Mouse (Mus musculus) adrenal gland, postnatal 25 days (tissue): ENCODE measurements around the gene Psmd12. TPM values are rescaled to one million over a fixed set of nuclear protein-coding genes. Genes with fewer than 3 reads are reported as not detected.
A peak's percentile ranks its signal among the peaks of the same experiment; 100 is the strongest.

Experiments used
- DNase-seq: peaks from one replicate; pipeline ENCODE4 v3.0.0; 2021; ENCODE audit warnings: mixed read lengths
- long read RNA-seq: library from polyadenylated mRNA; stranded (forward); transcript quantifications from one replicate; pipeline ENCODE4 v2.0.0, GENCODE M21; 2021
- total RNA-seq: library from RNA; stranded (reverse); gene quantifications from 2 replicates; pipeline ENCODE4 v1.2.3, GENCODE M21; 2021

Psmd12 gene
- 98.8 and 106 TPM in 2 replicates for total RNA-seq
- long read RNA-seq, transcript Psmd12-201 (11 exons, 1,904 nt) = major isoform, 219 of 232 reads
- long read RNA-seq, partial matches to known transcripts = 8 of 232 reads
- long read RNA-seq, other reads (novel, unspliced or antisense) = 5 of 232 reads

DNA sequence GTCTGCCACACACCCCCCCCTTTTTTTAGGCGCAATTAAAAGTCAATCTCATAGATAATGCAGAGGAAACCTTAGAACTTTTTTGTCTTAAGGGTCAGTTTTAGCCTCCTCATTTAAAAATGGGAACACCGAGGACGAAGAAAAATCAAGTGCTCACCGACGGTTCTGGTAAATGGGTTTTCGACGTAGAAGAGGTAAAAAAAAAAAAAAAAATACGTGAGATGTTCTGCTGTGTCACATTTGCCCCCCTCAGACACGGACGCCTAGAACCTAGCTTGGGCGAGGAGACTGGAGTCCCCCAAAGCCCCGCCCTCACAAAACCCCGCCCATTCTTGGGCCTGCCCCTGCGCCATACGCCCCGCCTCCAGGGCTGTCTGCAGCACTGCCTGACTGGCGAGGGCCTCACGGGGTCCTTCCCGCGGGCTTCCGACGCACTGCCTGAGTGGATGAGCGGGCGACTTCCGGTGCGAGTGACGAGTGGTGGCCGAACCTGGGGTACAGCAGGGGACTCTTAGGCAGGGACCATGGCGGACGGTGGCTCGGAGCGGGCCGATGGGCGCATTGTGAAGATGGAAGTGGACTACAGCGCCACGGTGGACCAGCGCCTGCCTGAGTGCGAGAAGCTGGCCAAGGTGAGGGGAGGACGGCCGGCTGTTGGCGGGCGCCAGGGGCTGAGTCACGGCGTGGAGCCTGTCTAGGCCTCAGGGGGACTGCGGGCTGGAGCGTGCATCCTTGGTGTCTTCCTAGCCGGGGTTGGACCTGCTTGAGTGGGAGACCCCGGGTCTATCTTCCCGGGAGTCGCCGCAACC is at the start of gene Psmd12:
Gene Psmd12 (plus strand): TSS at position 432 of the 809 bp plus-strand sequence.
- DNase-seq = peak; percentile 98

DNA sequence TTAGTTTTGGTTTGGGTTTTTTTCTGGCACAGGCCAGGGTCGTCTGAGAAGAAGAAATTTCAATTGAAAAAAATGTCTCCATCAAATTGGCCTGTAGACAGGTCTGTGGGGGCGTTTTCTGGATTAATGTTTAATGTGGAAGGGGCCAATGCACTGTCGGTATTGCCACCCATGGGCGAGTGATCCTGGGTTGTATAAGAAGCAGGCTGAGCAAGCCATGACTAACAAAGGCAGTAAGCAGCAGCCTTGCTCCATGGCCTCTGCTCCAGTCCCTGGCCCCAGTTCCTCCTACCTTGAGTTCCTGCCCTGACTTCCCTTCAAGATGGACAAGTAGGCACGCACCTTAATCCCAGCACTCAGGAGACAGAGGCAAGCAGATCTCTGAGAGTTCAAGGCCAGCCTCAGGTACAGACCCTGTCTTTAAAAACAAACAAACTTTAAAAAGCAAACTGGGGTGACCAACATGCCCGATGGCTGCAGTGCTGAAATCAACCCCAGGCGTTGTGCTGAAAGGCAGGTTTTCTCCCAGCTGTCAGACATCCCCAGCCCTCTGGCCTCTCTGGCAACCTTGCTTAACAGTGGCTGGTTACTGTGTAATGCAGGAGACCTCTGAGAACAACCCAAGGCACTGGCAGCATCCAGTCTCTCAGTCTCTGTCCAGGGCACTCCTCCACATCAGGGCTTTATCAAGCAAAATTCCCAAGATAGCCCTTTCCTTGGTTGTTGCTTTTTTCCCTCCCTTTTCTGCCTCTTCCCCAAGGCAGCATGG is 47.9 kb upstream of the Psmd12 start:
- DNase-seq = no peak

DNA sequence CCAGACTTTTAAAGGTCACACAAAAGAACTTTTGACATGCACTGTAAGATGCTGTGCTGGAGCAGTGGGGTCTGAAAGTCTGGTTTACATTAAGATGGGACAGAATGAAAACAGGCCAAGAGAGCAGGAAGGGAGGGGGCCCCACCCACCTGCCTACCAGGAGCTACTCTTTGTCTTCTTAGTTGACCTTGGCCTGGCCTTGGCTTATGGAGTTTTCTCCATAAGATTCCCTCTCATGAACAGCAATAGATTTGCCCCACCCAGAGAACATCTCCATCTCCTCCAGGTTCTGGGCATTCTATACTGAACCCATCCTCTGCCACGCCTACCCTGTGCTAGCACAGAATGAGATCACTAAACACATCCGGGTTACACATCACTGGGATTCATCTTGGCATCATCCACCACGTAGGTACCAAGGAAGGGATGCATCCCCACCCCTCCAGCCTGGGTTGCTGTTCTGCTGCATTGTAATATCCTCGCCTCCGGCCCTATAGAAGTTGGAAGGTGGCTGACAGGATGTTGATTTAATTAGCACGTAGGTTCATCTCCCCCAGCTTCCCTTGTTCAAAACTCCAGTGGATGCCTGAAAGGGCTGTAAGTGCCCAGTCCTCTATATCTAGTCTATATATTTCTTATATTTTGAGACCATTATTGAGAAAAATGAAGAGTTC is 43.4 kb upstream of the Psmd12 start:
- no peak for DNase-seq

DNA sequence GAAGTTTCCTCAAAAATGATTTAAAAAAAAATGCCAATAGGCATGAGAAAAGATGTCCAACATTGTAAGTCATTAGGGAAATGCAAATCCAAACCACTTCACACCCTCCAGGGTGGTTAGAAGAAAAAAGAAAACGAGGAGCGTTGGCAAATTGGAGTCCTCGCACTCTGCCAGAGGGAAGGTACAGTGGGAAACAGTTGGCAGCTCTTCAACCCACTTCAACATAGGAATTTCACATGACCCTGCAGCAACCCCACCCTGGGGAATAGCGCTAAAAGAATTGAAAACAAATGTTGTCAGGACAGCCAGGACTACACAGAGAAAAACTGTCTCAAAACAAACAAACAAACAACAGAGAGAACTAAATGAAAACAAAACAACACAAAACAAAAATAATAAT is 41.6 kb upstream of the Psmd12 start:
- no peak for DNase-seq

DNA sequence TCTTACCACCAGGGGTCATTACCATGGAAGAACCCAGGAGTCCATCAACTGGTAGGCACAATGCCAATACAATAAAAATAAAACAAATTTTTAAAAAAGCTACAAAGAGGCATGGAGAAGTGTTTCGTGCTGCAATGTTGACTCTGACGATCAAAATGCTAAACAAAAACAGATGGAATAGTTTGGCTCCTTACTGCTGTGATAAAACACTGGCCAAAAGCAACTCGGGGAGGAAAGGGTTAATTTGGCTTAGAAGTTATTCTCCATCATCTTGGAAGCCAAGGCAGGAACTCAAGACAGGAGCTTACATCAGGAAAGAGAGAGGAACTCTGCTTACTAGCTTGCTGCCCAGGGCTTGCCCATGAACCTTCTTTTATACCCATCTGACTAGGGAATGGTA is 41.1 kb upstream of the Psmd12 start:
- no peak for DNase-seq

DNA sequence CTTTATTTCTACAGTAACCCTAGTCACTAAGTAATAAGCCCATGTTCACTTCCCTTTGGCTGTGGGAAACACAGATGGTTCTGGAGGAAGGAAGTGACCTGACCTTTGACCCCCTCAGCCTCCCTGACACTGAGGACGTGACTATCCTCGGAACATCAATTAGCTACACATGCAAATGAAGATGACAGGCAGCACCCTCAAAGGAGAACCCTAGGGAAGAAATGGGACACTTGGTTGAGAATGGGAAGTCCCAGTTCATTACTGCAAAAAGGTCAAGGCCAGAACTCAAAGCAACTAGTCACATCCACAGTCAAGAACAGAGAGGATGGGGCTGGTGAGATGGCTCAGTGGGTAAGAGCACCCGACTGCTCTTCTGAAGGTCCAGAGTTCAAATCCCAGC is 38.2 kb upstream of the Psmd12 start:
- DNase-seq = no peak

DNA sequence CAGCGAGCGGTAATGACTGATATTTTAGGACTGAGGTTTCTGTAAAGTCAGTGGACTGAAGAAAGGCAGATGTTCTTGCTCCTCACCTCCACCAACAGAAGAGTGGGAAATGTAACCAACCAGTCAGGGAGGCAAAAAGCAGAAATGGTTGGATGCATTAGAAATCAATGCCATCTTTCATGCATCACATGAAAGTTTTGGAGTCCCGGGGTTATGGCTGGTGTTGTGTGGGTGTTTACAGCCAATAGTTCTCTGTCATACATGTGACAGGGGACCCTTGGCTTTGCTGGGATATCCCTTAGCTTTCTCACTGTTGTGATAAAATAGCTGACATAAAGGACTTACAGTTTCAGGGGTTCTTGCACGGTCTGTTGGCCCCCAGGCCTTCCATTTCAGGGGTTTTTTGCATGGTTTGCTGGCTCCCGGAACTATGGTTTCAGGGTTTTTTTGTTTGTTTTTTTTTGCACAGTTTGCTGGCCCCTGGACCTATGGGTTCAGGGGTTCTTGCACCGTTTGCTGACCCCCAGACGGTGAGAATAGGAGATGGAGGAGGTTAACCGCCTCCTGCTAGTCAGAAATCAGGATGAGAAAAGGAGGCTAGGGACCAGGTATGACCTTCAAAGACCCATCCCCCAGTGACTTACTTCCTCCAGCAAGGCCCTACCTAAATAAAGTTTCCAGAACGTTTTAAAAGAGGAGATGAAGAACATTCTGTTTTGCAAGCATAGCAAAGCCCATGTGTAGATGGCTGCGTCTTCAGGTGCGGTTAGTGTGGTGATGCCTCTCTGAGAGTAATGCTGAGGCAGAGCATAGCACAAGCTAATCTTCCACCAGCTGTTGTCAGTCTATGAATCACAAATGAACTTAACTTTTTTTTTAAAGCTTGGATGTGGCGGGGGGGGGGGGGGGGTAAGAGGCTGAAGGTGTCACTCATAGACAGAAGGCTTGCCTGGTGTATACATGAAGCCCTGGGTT is 35.9 kb upstream of the Psmd12 start:
- DNase-seq = no peak

DNA sequence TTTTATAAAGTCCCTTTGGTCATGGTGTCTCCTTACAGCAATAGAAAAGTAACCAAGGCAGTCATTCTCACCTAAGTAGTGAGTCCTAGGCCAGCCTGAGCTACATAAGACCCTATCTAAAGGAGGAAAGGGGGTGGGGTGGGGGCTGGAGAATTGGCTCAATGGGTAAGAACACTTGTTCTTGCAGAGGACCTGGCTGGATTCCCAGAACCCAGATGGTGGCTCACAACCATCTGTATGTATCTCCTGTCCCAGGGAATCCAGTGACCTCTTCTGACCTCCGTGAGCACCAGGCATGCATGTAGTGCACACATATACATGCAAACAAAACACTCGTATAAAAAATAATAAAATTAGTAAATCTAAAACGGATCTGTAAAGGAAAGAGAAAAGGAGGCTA is 33.6 kb upstream of the Psmd12 start:
- no peak for DNase-seq

DNA sequence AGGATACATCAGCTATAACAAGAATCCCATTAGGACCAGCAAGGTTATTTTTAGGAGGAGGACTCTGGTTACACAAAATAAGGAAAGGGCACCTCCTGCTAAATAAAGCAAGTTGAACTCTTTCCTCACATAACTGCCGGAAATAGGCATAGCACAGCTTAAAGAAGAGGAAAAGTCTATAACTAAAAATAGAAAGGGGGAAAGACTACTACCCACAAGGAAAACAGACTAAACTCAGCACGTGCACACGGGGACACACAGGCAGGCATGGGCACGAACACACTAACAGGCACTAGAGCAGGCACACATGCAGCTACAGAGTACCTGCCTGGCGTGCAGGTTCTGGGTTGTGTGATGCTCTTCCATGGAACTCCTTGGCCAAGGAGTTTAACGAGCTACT is 32.6 kb upstream of the Psmd12 start:
- DNase-seq = no peak

DNA sequence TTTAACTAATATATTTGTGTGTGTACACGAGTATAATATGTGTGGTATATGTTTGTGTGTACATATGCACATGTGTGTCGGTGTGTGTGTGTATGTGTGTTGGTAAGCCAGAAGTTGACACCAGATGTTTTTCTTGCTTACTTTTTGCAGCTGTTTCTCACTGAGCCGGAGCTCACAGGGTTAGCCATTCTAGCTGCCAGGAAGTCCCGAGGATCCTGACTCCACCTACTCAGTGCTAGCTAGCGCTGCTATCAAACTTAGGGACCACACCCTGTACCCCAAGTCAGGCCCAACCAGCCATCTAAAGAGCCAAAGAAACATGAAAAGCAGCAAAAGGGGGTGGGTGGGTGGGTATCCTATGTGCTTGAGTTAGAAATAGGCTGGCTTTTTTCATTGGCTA is 31.9 kb upstream of the Psmd12 start:
- DNase-seq = no peak

DNA sequence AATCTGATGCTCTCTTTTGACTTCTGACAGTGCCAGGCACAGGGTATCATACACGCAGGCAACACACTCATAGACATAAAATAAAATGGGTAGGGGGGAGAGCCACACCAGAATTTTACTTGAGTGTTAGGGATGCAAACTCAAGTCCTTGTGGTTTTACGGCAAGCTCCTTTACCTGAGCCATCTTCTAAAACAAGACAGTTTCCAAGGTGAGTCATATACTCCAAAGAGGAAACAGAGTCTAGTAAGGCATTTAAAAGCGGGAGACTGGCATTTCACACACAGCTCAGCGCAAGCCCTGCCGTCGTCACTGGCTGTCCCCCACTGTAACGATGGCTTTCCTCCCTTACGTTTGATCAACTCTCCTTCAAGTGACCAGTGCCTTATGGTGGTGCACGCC is 31.4 kb upstream of the Psmd12 start:
- DNase-seq = no peak

DNA sequence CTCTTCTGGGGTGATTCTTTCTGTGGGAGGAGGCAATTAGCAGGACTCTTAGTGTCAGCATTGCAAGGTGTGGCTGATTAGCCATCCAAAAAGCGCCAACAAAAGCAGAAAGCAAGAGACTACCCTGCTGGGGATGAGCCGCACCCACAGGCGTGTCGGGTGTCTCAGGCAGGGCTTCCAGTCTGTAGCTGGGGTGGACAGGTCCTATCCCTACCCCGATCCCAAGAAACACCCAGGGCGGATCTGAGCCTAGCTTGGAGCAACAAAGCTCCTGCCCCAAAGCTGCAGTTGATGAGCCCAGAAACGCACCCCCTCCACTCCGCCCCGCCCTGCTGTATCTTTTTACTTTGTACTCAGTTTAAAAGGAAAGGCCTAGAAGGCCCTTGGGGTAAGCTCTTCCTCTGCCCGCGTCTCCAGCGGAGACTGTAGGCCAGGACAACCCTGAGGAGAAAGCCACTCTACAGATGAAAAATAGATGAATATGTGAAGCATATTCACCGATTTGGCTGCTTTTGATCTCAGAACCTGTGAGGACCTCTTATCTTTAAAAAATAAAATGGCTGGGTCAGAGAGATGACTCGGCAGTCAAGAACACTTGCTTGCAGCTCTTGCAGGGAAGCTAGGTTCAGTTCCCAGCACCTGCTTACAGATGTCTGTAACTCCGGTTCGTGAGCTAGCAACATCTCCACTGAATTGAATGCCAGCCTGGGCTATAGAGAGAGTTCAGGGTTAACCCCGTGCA is 29.9 kb upstream of the Psmd12 start:
- DNase-seq = no peak

DNA sequence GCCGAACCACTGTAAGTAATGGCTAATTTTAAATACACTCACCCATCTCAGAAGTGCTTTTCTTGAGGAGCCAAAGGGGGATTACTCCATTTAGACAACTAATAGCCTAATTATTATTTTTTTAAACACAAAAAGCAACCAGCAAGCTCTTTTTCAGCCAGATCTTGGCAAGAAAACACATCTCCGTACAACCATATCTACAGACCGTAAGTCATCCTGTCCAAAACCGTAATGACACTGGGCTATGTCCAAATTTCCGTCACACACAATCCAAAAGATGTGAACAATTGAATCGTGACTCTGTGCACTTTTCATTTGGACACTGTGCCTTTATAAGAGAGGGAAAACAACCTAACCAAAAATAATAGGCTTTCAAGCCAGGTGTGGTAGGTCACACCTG is 29.2 kb upstream of the Psmd12 start:
- no peak for DNase-seq

DNA sequence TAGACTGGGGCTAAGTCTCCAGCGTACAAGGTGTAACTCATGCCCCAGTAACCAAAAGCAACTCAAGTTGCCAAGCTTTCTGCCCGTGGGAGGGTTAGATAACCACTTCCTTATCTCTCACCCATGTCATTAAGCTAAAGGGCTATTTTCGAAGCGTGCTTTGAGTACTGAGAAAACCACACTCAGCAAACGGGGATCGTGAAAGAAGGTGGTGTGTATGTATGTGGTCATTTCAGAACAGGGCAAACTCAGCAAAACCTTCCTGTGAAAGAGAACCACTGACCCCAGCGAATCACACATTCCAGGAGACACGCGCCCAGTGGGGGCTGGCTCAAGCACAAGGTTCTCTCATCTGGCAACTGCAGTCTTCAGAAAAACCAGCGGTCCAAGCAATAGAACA is 28.2 kb upstream of the Psmd12 start:
- no peak for DNase-seq

DNA sequence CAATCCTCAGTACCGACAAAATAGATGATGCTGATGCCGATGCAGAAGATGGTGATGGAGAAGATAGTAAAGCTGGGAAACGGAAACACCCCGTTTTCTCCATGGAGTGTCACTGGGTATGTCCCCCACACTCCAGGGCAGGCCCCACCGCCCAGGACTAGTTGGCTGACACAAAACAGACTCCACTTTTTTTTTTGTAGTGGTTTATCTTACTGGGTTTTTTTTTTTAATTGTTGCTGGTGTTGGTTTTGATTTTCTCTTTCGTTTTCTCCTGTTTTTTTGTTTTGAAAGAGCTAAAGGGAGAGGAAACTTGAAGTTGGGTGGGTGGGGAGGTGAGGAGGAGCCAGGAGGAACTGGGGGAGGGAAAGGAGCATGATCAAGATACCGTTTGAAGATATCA is 27.2 kb upstream of the Psmd12 start:
- DNase-seq = no peak

DNA sequence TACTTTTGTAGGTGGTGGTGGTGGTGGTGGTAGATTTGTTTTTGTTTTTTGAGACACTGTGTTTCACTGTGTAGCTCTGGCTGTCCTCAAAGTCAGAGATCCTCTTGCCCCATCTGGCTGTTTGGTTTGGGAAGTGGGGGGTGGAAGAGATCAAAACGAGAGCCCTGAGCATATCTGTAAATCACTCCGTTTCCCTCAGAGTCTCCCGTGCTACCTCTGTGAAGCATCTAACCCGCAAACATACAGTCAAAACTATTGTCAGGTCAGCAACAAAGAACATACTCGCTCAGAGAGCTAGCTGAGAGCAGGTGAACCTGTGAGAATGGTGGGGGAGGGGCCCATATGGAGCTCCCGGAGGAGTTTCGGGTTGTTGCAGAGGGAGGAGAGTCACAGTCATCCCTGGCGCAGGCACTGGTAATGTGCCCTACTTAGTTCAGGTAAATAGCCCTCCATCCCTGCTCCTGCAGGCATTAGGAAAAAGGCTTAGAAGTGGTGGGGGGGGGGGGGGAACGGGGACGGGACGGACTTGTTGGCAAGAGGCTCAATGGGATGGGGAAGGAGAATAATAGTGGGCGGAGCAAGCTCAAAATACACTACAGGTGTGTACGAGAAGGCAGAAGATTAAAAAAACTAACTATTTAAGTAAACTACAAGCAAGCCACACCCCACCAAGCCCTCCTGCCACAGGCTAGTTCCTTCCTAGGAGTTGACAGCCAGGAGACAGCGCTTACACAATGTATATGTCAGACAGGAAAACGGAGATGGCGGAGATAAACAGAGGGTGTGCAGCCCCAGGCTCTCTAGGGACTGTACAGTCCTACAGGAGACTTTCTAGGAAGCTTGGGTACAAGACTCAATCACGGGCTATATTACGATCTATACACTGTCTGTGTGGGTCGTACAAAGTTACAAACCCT is 24.5 kb upstream of the Psmd12 start:
- no peak for DNase-seq

DNA sequence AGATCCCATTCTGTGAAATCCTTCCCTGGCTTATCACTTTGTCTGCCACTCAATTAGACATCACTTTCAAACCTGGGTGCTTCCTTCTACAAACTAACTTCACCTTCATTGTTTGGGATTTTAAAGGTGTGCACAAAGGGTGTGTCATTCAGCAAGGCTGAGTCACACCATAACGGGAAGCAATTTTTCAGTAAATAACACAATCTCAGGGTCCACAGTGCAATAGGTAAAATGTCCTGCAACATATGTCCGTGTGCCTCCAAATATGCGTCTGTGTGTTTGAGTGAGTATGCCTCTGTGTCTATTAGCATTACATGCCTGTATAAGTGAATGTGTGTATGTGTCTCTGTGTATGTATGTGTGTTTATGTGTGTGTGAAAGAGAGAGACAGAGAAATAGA is 22.0 kb upstream of the Psmd12 start:
- no peak for DNase-seq

DNA sequence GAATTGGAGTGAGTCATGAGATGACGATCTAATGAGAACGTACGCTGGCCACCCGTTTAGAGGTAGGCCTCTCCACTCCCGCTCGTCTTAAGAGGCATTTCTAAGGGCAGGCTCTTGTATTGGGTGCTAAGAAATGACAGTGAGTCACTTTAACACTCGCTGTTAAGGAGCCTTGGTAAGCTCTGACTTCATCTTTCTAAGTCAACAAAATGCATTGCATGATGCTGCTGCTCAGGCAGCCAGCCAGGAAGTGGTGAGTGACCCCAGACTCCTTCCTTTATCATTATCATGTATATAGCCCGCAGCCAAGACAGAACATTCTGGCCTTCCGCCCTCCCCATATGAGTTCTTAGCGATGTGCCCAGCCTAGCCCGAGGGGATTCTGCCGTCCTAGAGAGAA is 21.0 kb upstream of the Psmd12 start:
- no peak for DNase-seq

DNA sequence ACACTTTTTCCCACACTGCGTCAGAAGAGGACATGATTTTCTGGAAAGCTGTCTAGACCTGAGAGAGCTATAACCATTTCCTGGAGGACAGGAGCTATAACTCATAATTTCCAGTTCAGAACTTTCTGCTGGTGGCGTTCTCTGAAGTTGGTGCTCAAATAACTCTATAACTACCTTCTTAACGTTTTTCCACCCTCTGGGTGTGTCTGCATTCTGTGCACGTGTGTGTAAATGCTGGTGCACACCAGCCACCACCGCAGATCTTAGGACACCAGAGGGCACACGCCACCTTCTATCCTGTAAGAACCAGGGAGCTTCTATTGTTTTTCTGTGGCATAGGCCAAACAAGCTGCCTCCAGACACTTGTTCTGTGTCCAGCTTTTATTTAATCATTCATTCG is 20.3 kb upstream of the Psmd12 start:
- no peak for DNase-seq

DNA sequence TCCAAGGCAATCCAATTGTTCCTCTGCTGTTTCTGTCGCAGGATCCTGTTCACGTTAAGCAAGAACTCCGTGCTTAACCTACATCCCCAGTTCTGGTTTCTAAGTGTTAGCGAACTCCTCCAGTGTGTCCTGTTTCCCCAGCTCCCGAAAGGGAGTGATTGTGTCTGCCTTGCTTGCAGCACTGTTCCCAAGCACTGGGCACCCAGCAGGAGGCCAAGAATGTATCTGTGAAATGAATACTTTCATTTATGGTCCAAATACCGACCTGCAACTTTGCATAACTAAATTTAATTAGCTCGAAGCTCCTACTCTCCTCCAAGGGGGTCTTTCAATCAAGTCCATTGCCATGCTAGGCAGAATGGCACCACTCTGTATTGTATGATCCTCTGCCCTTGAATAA is 19.5 kb upstream of the Psmd12 start:
- no peak for DNase-seq
